Mouse (Mus musculus) liver, postnatal 0 days (tissue): ENCODE data around the gene Pnkp.

Experiments
- CTCF ChIP-seq: sonication (generic); IDR thresholded peaks from 2 replicates; pipeline ENCODE4 v1.5.1; 2016; ENCODE audit warnings: antibody characterized with exemption, low read depth
- EP300 ChIP-seq: IDR thresholded peaks from 2 replicates; pipeline ENCODE4 v1.6.1; 2016; ENCODE audit warnings: antibody characterized with exemption, low read depth, mild to moderate bottlenecking

DNA sequence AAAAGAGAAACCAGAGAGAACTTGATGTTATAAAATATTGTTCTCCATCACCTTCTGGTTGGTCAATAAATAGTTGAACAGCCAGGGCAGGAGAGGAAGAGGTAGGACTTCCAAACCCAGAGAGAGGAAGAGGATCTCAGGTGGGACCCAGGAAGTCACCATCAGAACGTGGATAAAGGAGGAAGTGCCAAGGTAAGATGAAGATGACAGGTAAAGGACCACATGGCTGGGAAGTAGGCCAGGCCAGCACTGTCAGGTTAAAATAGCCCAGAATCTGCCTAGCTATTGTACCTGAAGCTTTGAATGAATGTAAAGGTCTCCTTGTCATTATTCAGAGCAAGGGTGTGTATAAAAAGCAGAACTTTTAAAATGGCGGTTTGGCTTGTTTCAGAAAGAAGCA lies 48.0 kb upstream of the Pnkp start:
- TF ChIP-seq CTCF, result no peak
- no peak for TF ChIP-seq EP300
